Mouse (Mus musculus) limb, embryonic 14.5 days (tissue): Measurements from ENCODE around the gene Jtb. TPM values are rescaled to one million over a fixed set of nuclear protein-coding genes. Genes with fewer than 3 reads are reported as not detected.

Experiments used
- ATAC-seq: fragments of 200-750 bp; cut with Nextera tagmentation; 2 replicates; pipeline ENCODE4 v1.8.0; 2017; ENCODE audit warnings: low read depth, moderate number of reproducible peaks, moderate TSS enrichment; ENCODE audit not compliant: low FRiP score
- DNase-seq: peaks from one replicate; pipeline ENCODE4 v3.0.0-alpha.2; 2015; ENCODE audit warnings: low spot score
- H3K27ac ChIP-seq: fragments of 300-500 bp; sonication (generic); replicated peaks from 2 replicates; pipeline ENCODE4 v1.5.1; 2014; ENCODE audit warnings: low read depth, mild to moderate bottlenecking, low read length, moderate library complexity, mixed read lengths
- H3K27me3 ChIP-seq: fragments of 300-500 bp; sonication (generic); 2 replicates; pipeline ENCODE4 v1.6.1; 2014; ENCODE audit warnings: low read length, mixed read lengths; ENCODE audit not compliant: control insufficient read depth, insufficient read depth
- H3K36me3 ChIP-seq: fragments of 300-500 bp; sonication (generic); 2 replicates; pipeline ENCODE4 v1.6.1; 2014; ENCODE audit warnings: mild to moderate bottlenecking, low read length, moderate library complexity, mixed read lengths; ENCODE audit not compliant: control insufficient read depth, insufficient read depth
- H3K4me1 ChIP-seq: fragments of 300-500 bp; sonication (generic); 2 replicates; pipeline ENCODE4 v1.6.1; 2014; ENCODE audit warnings: antibody characterized with exemption, low read length, mixed read lengths; ENCODE audit not compliant: control insufficient read depth, insufficient read depth
- H3K4me2 ChIP-seq: fragments of 300-500 bp; sonication (generic); replicated peaks from 2 replicates; pipeline ENCODE4 v1.6.1; 2014; ENCODE audit warnings: low read depth, mild to moderate bottlenecking, low read length, moderate library complexity; ENCODE audit not compliant: severe bottlenecking
- H3K4me3 ChIP-seq: fragments of 300-500 bp; sonication (generic); replicated peaks from 2 replicates; pipeline ENCODE4 v1.5.1; 2014; ENCODE audit warnings: low read length
- H3K9ac ChIP-seq: fragments of 300-500 bp; sonication (generic); 2 replicates; pipeline ENCODE4 v1.6.1; 2014; ENCODE audit warnings: mild to moderate bottlenecking, low read depth, low read length, moderate library complexity; ENCODE audit not compliant: severe bottlenecking
- H3K9me3 ChIP-seq: fragments of 300-500 bp; sonication (generic); 2 replicates; pipeline ENCODE4 v1.6.1; 2016; ENCODE audit warnings: low read length; ENCODE audit not compliant: control insufficient read depth
- POLR2A ChIP-seq: fragments of 200-500 bp; IDR thresholded peaks from 2 replicates; pipeline ENCODE4 v1.8.0; 2012; ENCODE audit warnings: inconsistent platforms, mild to moderate bottlenecking, moderate library complexity, borderline replicate concordance; ENCODE audit not compliant: insufficient read depth, insufficient read length; ENCODE audit errors: extremely low read depth
- WGBS: fragments of 180-500 bp; shearing (Covaris S2); extraction: QIAGEN DNeasy Blood & Tissue Kit; methylation state at CpG from one replicate; pipeline ENCODE4 v1.1.7; 2014; 5-methylcytosine and 5-hydroxymethylcytosine counted together
- polyA plus RNA-seq, 2 experiments: library from polyadenylated mRNA; depleted of rRNA in 1 of 2; stranded (reverse) in 1 of 2; unstranded in 1 of 2; fragments of >200 nt; fragmentation: Nextera tagmentation in 1 of 2; extraction: Ambion mirVana in 1 of 2; gene quantifications; 2 replicates each; pipeline versions ENCODE4 v1.2.1 to v1.2.3; 2012 to 2014

Jtb gene
- polyA plus RNA-seq, 2 experiments, result 74.2 to 130 TPM

DNA sequence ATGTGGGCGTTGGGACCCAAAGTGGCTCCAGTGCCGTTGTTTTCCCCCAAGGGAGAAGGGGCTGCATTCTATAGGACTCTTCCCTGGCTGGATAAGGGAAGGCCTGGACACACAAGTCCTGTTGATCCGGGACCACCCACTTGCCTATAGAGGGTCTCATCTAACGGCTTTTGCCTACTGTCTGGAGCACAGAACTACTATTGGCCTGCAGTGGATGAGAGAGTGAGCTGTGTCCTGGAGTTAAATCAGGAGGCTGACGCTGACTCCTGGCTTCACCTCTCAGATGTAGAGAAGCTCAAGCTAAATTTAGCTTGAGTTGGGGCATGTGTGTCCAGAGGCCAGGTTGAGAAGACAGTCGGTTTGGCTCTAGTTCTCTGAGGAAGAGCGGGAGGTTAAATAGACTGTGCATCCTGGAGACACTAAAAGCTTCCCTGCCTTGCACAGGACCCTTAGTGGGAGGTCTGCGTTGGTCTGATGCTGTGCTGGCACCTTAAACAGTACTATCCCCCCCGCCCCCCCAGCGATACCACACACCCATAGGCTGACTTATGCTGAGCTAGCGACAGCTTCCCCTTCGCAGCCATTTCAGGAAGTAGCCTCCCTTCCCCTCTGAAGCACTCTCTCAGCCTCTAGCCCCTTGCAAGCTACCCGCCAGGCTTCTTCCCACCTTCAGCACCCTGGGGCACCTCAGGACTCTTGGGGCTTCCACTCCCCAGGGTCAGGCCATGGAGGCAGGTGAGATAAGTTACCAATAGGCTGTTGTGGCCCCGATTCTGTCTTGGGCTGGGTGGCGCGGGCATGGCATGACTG, 34.7 kb downstream of the Jtb start:
- peak overlapping the region; percentile 82 for H3K9ac ChIP-seq
- 24% methylated on average over 16 of the region's 16 CpGs for WGBS
- peaks cover 59% of the 10 kb centered on the region for H3K36me3 ChIP-seq
- no peaks in the 10 kb centered on the region for H3K27me3 ChIP-seq
- H3K27ac ChIP-seq, result peak overlapping the region; percentile 96
- DNase-seq (peak; percentile 28), ATAC-seq (peak; percentile 45)
- no peak for TF ChIP-seq POLR2A
- peak overlapping the region; percentile 68 for H3K4me2 ChIP-seq
- H3K4me1 ChIP-seq, result 0 out of 2 replicates have a peak, but pooled peaks cover 6% of the 10 kb centered on the region
- H3K4me3 ChIP-seq, result peak overlapping the region; percentile 84
- H3K9me3 ChIP-seq, result no peaks in the 10 kb centered on the region

DNA sequence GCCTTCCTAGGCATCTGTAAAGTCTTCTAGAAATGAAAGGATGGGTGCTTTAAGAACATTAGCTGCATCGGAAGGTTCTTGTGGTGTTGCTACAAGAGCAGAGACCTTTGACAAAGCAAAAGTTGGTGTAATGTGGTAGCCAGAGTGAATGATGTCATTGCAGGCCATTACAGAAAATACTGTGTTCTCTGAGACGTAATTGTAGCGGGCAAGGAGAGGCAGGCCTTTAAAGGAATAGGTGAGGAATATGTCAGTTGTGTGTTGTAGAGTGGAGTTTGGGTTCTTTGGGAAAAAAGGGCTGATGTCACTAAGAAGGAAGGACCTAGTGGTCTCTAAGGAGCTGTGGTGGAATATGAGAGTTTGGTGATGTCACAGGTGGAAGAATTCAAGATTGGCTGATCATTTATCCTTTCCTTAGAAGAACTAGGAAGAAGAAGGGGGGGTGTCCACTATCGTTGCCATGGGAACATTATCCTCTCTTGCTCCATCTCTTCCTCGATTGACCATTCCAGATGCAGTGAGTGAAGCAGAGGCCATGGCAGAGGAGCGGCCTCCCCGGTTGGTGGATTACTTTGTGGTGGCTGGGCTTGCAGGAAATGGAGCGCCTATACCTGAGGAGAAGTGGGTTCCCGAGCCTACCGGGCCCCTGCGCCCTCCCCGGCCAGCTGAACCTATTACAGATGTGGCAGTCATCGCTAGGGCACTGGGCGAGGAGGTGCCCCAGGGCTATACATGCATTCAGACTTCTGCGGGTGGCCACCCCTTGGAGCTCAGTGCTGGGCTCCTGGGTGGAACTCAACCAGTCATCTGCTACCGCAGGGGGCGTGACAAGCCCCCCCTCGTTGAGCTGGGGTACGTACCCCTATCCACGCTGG, 35.7 kb downstream of the Jtb start:
- no peak for DNase-seq
- Histone ChIP-seq H3K9me3 (no peaks in the 10 kb centered on the region), H3K27ac (no peak overlapping the region), H3K4me2 (peak overlapping the region; percentile 68), H3K27me3 (no peaks in the 10 kb centered on the region), H3K9ac (no peak overlapping the region), H3K4me1 (0 out of 2 replicates have a peak, but pooled peaks cover 6% of the 10 kb centered on the region), H3K4me3 (no peak overlapping the region), H3K36me3 (peaks cover 59% of the 10 kb centered on the region)
- no peak for ATAC-seq
- TF ChIP-seq POLR2A, result no peak
- WGBS, result 94% methylated on average over 20 of the region's 20 CpGs

DNA sequence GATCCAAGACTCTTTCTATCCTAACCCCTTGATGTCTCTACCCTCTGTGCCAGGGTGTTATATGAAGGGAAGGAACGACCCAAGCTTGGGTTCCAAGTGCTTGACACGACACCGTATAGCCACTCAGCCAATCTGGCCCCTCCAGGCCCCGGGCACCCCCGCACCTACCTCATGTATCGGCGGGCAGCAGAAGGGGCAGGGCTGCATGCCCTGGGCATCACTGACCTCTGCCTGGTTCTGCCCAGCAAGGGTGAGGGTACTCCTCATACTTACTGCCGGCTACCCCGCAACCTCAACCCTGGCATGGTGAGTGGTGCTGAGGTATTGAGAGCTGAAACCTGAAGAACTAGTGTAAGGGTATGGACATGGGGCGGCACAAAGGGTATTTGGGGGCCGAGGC, 36.8 kb downstream of the Jtb start:
- no peaks in the 10 kb centered on the region for H3K27me3 ChIP-seq
- ATAC-seq, result no peak
- H3K36me3 ChIP-seq, result peaks cover 59% of the 10 kb centered on the region
- no peak overlapping the region for H3K9ac ChIP-seq
- DNase-seq, result no peak
- TF ChIP-seq POLR2A, result no peak
- no peak overlapping the region for H3K27ac ChIP-seq
- WGBS, result 92% methylated on average over 11 of the region's 11 CpGs
- H3K4me2 ChIP-seq, result no peak overlapping the region
- H3K4me3 ChIP-seq, result no peak overlapping the region
- no peaks in the 10 kb centered on the region for H3K9me3 ChIP-seq
- 0 out of 2 replicates have a peak, but pooled peaks cover 6% of the 10 kb centered on the region for H3K4me1 ChIP-seq

DNA sequence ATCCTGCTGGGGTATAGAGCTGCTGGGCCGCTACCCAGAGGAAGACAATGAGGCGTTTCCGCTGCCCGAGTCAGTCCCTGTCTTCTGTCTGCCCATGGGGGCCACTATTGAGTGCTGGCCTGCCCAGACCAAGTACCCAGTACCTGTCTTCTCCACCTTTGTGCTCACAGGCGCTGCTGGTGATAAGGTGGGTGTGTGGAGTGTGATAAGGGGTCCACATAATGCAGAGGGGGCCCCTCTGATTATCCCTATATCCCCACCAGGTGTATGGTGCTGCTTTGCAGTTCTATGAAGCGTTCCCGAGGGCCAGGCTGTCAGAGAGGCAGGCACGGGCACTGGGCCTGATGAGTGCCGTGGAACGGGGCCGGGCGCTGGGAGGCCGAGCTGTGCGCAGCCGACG, 37.6 kb downstream of the Jtb start:
- no peak for TF ChIP-seq POLR2A
- Histone ChIP-seq H3K4me1 (0 out of 2 replicates have a peak, but pooled peaks cover 6% of the 10 kb centered on the region), H3K27ac (no peak overlapping the region), H3K4me2 (no peak overlapping the region), H3K27me3 (no peaks in the 10 kb centered on the region), H3K9ac (no peak overlapping the region), H3K4me3 (no peak overlapping the region), H3K9me3 (no peaks in the 10 kb centered on the region), H3K36me3 (peaks cover 58% of the 10 kb centered on the region)
- 89% methylated on average over 16 of the region's 16 CpGs for WGBS
- DNase-seq (no peak), ATAC-seq (no peak)

DNA sequence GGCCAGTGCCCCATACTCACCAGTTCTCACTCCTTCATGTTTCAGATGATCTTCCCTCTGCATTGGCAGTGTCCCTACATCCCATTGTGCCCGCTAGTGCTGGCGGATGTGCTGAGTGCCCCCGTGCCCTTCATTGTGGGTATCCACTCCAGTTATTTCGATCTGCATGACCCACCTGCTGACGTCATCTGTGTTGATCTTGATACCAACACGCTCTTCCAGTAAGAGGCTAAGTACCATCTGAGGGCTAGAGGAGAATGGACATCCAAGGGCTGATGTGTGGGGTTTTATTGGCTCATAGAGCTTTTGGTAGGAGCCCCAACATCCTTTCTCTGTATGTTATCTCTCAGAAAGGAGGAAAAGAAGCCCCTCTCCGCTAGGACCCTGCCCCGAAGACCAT, 39.4 kb downstream of the Jtb start:
- no peak for TF ChIP-seq POLR2A
- peaks cover 63% of the 10 kb centered on the region for H3K36me3 ChIP-seq

More for the DNA sequence above, 39.4 kb downstream of the Jtb start:
- ATAC-seq, result no peak
- WGBS, result 89% methylated on average over 8 of the region's 8 CpGs
- no peak overlapping the region for H3K4me3 ChIP-seq
- no peak for DNase-seq
- no peak overlapping the region for H3K9ac ChIP-seq
- no peaks in the 10 kb centered on the region for H3K9me3 ChIP-seq
- no peak overlapping the region for H3K27ac ChIP-seq
- H3K4me2 ChIP-seq, result no peak overlapping the region
- no peaks in the 10 kb centered on the region for H3K27me3 ChIP-seq
- 0 out of 2 replicates have a peak, but pooled peaks cover 6% of the 10 kb centered on the region for H3K4me1 ChIP-seq
